Mouse (Mus musculus) urinary bladder, postnatal 36 days (tissue): ENCODE data around the gene Ccdc136.

Experiments
- DNase-seq, 2 experiments: peaks; one replicate each; pipeline ENCODE4 v3.0.0; 2022; ENCODE audit warnings: low spot score in 2 of 2, mixed read lengths in 1 of 2

Gene Ccdc136

GRCm38 (mm10) chr6:29394286-29394685 lies 1.8 kb upstream of the Ccdc136 start:
- DNase-seq: no peak

- no peak for DNase-seq
Observed at GRCm38 (mm10) chr6:29396714-29397540, 818 bp downstream of the Ccdc136 start.

GRCm38 (mm10) chr6:29397575-29397974 lies 1.5 kb downstream of the Ccdc136 start:
- no peak for DNase-seq

GRCm38 (mm10) chr6:29399851-29400250 lies 3.7 kb downstream of the Ccdc136 start:
- DNase-seq: no peak

GRCm38 (mm10) chr6:29402693-29403342 lies 6.7 kb downstream of the Ccdc136 start:
- no peak for DNase-seq

GRCm38 (mm10) chr6:29406412-29406811 lies 10.3 kb downstream of the Ccdc136 start:
- DNase-seq: no peak

GRCm38 (mm10) chr6:29415446-29415845 lies 19.3 kb downstream of the Ccdc136 start:
- no peak for DNase-seq

- no peak for DNase-seq
Observed at GRCm38 (mm10) chr6:29420596-29420995, 24.5 kb downstream of the Ccdc136 start.

- no peak for DNase-seq
Observed at GRCm38 (mm10) chr6:29425118-29425517, 29.0 kb downstream of the Ccdc136 start.

GRCm38 (mm10) chr6:29426331-29426730 lies 30.2 kb downstream of the Ccdc136 start:
- DNase-seq: no peak

GRCm38 (mm10) chr6:29428171-29428570 lies 32.1 kb downstream of the Ccdc136 start:
- DNase-seq: no peak

GRCm38 (mm10) chr6:29430681-29431420 lies 34.7 kb downstream of the Ccdc136 start:
- no peak for DNase-seq

- DNase-seq: no peak
Observed at GRCm38 (mm10) chr6:29431473-29431872, 35.4 kb downstream of the Ccdc136 start.

GRCm38 (mm10) chr6:29432156-29432555 lies 36.0 kb downstream of the Ccdc136 start:
- DNase-seq: no peak

- DNase-seq: no peak
Observed at GRCm38 (mm10) chr6:29432676-29433037, 36.5 kb downstream of the Ccdc136 start.

GRCm38 (mm10) chr6:29433038-29433803 lies 37.1 kb downstream of the Ccdc136 start, which contains the start of gene Flnc:
Gene Flnc, plus strand, starts transcription at chr6:29433256.
- DNase-seq: no peak

- DNase-seq: peak in 1 of 2 experiments; percentile 47
Observed at GRCm38 (mm10) chr6:29433804-29434795, 38.0 kb downstream of the Ccdc136 start.

- no peak for DNase-seq
Observed at GRCm38 (mm10) chr6:29434911-29435691, 39.0 kb downstream of the Ccdc136 start.

GRCm38 (mm10) chr6:29435940-29436451 lies 39.9 kb downstream of the Ccdc136 start:
- no peak for DNase-seq
